Mouse (Mus musculus) left cerebral cortex, adult 8-10 months (tissue): ENCODE results near the gene Prokr1. TPM values are rescaled to one million over a fixed set of nuclear protein-coding genes. Genes with fewer than 3 reads are reported as not detected.
"Not testable (repeated sequence)": the region's sequence is repeated elsewhere in the genome, so short reads cannot be mapped to it uniquely, and the experiment has no call there.

Experiments used
- DNase-seq, 2 experiments: peaks; one replicate each; pipeline ENCODE4 v3.0.0; 2022; ENCODE audit warnings: low spot score in 2 of 2
- total RNA-seq, 4 experiments: library from RNA; stranded (reverse); gene quantifications; 2 replicates each; pipeline ENCODE4 v1.2.4; 2022

Gene Prokr1
- total RNA-seq, 4 experiments from 2014 or later: 0.34 to 0.46 (median 0.40) TPM

- not testable (repeated sequence) for DNase-seq
Observed at GRCm38 (mm10) chr6:87571863-87572262, 18.7 kb downstream of the Prokr1 start.

- DNase-seq: no peak
Observed at GRCm38 (mm10) chr6:87567686-87568593, 22.6 kb downstream of the Prokr1 start.

- DNase-seq: no peak
Observed at GRCm38 (mm10) chr6:87565166-87565565, 25.4 kb downstream of the Prokr1 start.

GRCm38 (mm10) chr6:87564356-87564755 is 26.2 kb downstream of the Prokr1 start:
- no peak for DNase-seq

- DNase-seq: no peak
Observed at GRCm38 (mm10) chr6:87553724-87554123, 36.8 kb downstream of the Prokr1 start.

GRCm38 (mm10) chr6:87552054-87552807 is 38.3 kb downstream of the Prokr1 start:
- no peak for DNase-seq

GRCm38 (mm10) chr6:87547836-87548235 is 42.7 kb downstream of the Prokr1 start:
- DNase-seq: no peak

GRCm38 (mm10) chr6:87547431-87547830 is 43.1 kb downstream of the Prokr1 start:
- no peak for DNase-seq

- DNase-seq: no peak
Observed at GRCm38 (mm10) chr6:87545331-87546217, 45.0 kb downstream of the Prokr1 start.

- DNase-seq: no peak
Observed at GRCm38 (mm10) chr6:87542027-87542426, 48.5 kb downstream of the Prokr1 start.

GRCm38 (mm10) chr6:87541171-87541571 is 49.4 kb downstream of the Prokr1 start:
- DNase-seq: no peak

GRCm38 (mm10) chr6:87538376-87539270 is 51.9 kb downstream of the Prokr1 start:
- no peak for DNase-seq

- no peak for DNase-seq
Observed at GRCm38 (mm10) chr6:87537678-87538077, 52.9 kb downstream of the Prokr1 start.

GRCm38 (mm10) chr6:87536270-87536669 is 54.3 kb downstream of the Prokr1 start:
- DNase-seq: no peak

- peak in 1 of 2 experiments; percentile 71 for DNase-seq
Observed at GRCm38 (mm10) chr6:87535651-87536050, 54.9 kb downstream of the Prokr1 start.

GRCm38 (mm10) chr6:87534855-87535575 is 55.5 kb downstream of the Prokr1 start:
- DNase-seq: no peak

GRCm38 (mm10) chr6:87532953-87533710 is 57.4 kb downstream of the Prokr1 start, which contains the start of gene Arhgap25:
Gene Arhgap25, minus strand, starts transcription at chr6:87533259.
- DNase-seq: peak in 1 of 2 experiments; percentile 38

GRCm38 (mm10) chr6:87531456-87532015 is 59.0 kb downstream of the Prokr1 start:
- DNase-seq: no peak
